Mouse (Mus musculus) CH12.LX (cell line): ENCODE data around the gene Cd83. TPM values are rescaled to one million over a fixed set of nuclear protein-coding genes. Genes with fewer than 3 reads are reported as not detected.

Source experiments
- DNase-seq: peaks from one replicate; pipeline ENCODE4 v3.0.0-alpha.2; 2013; ENCODE audit errors: extremely low read depth
- H3K27ac ChIP-seq: 2 replicates; pipeline ENCODE4 v1.5.1; 2012; ENCODE audit warnings: low read depth, mild to moderate bottlenecking, control low read depth, moderate library complexity; ENCODE audit not compliant: insufficient read depth
- H3K27me3 ChIP-seq: replicated peaks from 2 replicates; pipeline ENCODE3; 2012; ENCODE audit warnings: inconsistent platforms
- H3K36me3 ChIP-seq, 2 experiments: replicated peaks in 1 of 2; 2 replicates each; pipeline versions ENCODE3 to v1.6.1; 2012; ENCODE audit warnings: inconsistent platforms in 1 of 2, low read length in 1 of 2, mild to moderate bottlenecking in 1 of 2, mixed read lengths in 1 of 2, moderate library complexity in 1 of 2; ENCODE audit not compliant: control insufficient read depth in 1 of 2, insufficient read depth in 1 of 2
- H3K4me1 ChIP-seq, 2 experiments: 2 replicates each; pipeline ENCODE4 v1.6.1; 2012; ENCODE audit warnings: inconsistent platforms in 1 of 2, moderate library complexity in 1 of 2; ENCODE audit not compliant: insufficient read depth in 2 of 2, control insufficient read depth in 1 of 2
- H3K4me2 ChIP-seq: 2 replicates; pipeline ENCODE4 v1.6.1; 2012; ENCODE audit warnings: low read depth, mild to moderate bottlenecking, control low read depth; ENCODE audit not compliant: poor library complexity, insufficient read depth, severe bottlenecking
- H3K4me3 ChIP-seq, 3 experiments: fragments of 150-350 bp in 1 of 3; sonication (generic) in 1 of 3; replicated peaks in 1 of 3; 2 replicates each; pipeline versions ENCODE3 to v1.5.1; 2011 to 2012; ENCODE audit warnings: low read depth in 2 of 3, low read length in 2 of 3, mild to moderate bottlenecking in 2 of 3, moderate library complexity in 2 of 3, control low read depth in 1 of 3, improper control_type of control experiment in 1 of 3, inconsistent platforms in 1 of 3, mixed read lengths in 1 of 3; ENCODE audit not compliant: poor library complexity in 1 of 3
- H3K79me2 ChIP-seq: replicated peaks from 2 replicates; pipeline ENCODE4 v1.6.1; 2012; ENCODE audit warnings: mild to moderate bottlenecking, moderate library complexity; ENCODE audit not compliant: control insufficient read depth, poor library complexity, insufficient read depth, severe bottlenecking; ENCODE audit errors: extremely low read depth
- H3K9ac ChIP-seq: 2 replicates; pipeline ENCODE4 v1.6.1; 2012; ENCODE audit warnings: low read depth, mild to moderate bottlenecking, control low read depth, moderate library complexity; ENCODE audit not compliant: insufficient read depth
- H3K9me3 ChIP-seq: replicated peaks from 2 replicates; pipeline ENCODE3; 2012; ENCODE audit warnings: low read length, inconsistent platforms, mixed read lengths
- BHLHE40 ChIP-seq: IDR thresholded peaks from 2 replicates; pipeline ENCODE4 v1.6.1; 2011; ENCODE audit warnings: mild to moderate bottlenecking, low read depth, low read length, improper control_type of control experiment
- CTCF ChIP-seq, 2 experiments: IDR thresholded peaks in 1 of 2; conservative IDR thresholded peaks in 1 of 2; 2 replicates each; pipeline ENCODE4 v1.5.1; 2011 to 2012; ENCODE audit warnings: low read depth in 2 of 2, low read length in 2 of 2, improper control_type of control experiment in 1 of 2, inconsistent platforms in 1 of 2, mild to moderate bottlenecking in 1 of 2, moderate library complexity in 1 of 2
- ELF1 ChIP-seq: IDR thresholded peaks from 2 replicates; pipeline ENCODE4 v1.6.1; 2014; ENCODE audit warnings: low read depth, mild to moderate bottlenecking, inconsistent platforms, low read length, improper control_type of control experiment
- HCFC1 ChIP-seq: IDR thresholded peaks from 2 replicates; pipeline ENCODE4 v1.6.1; 2012; ENCODE audit warnings: low read depth, mild to moderate bottlenecking, inconsistent platforms, low read length, improper control_type of control experiment
- KAT2A ChIP-seq: IDR thresholded peaks from 2 replicates; pipeline ENCODE4 v1.6.1; 2012; ENCODE audit warnings: low read length, improper control_type of control experiment, inconsistent platforms; ENCODE audit not compliant: insufficient replicate concordance
- NELFE ChIP-seq: IDR thresholded peaks from 2 replicates; pipeline ENCODE4 v1.6.1; 2011; ENCODE audit warnings: low read depth, low read length, improper control_type of control experiment
- RCOR1 ChIP-seq: conservative IDR thresholded peaks from 2 replicates; pipeline ENCODE4 v1.6.1; 2012; ENCODE audit warnings: low read depth, mild to moderate bottlenecking, inconsistent platforms, low read length, improper control_type of control experiment
- SMC3 ChIP-seq: IDR thresholded peaks from 2 replicates; pipeline ENCODE4 v1.6.1; 2011; ENCODE audit warnings: low read depth, low read length, improper control_type of control experiment
- USF1 ChIP-seq: IDR thresholded peaks from 2 replicates; pipeline ENCODE4 v1.6.1; 2014; ENCODE audit warnings: low read depth, mild to moderate bottlenecking, inconsistent platforms, low read length, improper control_type of control experiment
- dilution Hi-C: fragments of 300-500 bp; cut with MboI; formaldehyde crosslinking; loops from 2 replicates; pipeline ENCODE4 v1.14.3; 2020; ENCODE audit warnings: low sequenced_read_pairs; ENCODE audit not compliant: extremely low pct_unique_long_range_greater_than_20kb, extremely low pct_ligation_motif_present
- in situ Hi-C: fragments of 300-500 bp; cut with MboI; formaldehyde crosslinking; loops from 3 replicates; pipeline ENCODE4 v1.14.3; 2019; ENCODE audit warnings: low sequenced_read_pairs, low pct_ligation_motif_present, low pct_unique_long_range_greater_than_20kb, mixed read lengths
- polyA plus RNA-seq: library from polyadenylated mRNA; unstranded; fragments of >175 nt; gene quantifications from 2 replicates; pipeline ENCODE4 v1.2.1, GENCODE M21; 2012; ENCODE audit warnings: low read depth; ENCODE audit not compliant: insufficient read length
- total RNA-seq, 2 experiments: library from RNA; depleted of rRNA; stranded (reverse); fragments of 300-350 nt in 1 of 2; fragments of >200 nt in 1 of 2; gene quantifications; 2 replicates each; pipeline ENCODE4 v1.2.3; 2012 to 2014

The Cd83 gene
- total and polyA plus RNA-seq, 3 experiments, result 109 to 298 (median 129) TPM

GRCm38 (mm10) chr13:43813431-43813830 lies 28.9 kb downstream of the Cd83 start:
- in situ Hi-C loops (no loop called here), dilution Hi-C loops (no loop called here)
- H3K9ac ChIP-seq, result no peak overlapping the region
- H3K9me3 ChIP-seq, result peaks cover 5% of the 10 kb centered on the region
- no peak overlapping the region for H3K4me3 ChIP-seq
- H3K79me2 ChIP-seq, result no peaks in the 10 kb centered on the region
- H3K27me3 ChIP-seq, result no peaks in the 10 kb centered on the region
- no peak overlapping the region for H3K27ac ChIP-seq
- DNase-seq, result no peak
- H3K36me3 ChIP-seq, result no peaks in the 10 kb centered on the region
- H3K4me2 ChIP-seq, result no peak overlapping the region
- H3K4me1 ChIP-seq, result no peaks in the 10 kb centered on the region
- TF ChIP-seq CTCF (conservative IDR thresholded peaks at IDR 0.05 in 1 of 2, IDR thresholded peaks at IDR 0.05 in 1 of 2; ENCODE audit: low read depth in 2 of 2, low read length in 2 of 2), result no peak

DNA sequence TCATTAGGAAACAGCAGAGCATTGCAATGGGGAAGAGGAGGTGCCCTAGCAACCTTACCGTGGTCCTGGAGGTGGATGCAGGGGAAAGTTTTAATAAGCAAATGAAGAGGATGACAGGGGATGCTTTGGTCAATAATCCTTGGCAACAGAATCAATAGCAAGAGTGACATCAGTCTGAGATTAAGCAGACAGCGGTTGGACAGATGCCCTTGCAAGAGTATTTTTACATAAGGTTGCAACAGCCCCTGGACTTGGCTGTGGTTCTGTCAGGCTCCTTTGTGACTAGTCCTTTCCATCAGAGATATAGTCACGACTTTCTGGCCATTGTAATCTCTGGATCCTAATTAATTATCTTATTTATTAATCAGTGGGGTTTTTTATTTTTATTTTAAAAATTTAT lies 32.9 kb downstream of the Cd83 start:
- dilution Hi-C loops, result no loop called here
- DNase-seq, result no peak
- H3K9me3 ChIP-seq, result peaks cover 5% of the 10 kb centered on the region
- no peak for TF ChIP-seq ELF1
- no peak for TF ChIP-seq RCOR1
- TF ChIP-seq KAT2A, result no peak
- TF ChIP-seq USF1, result no peak
- no peak for TF ChIP-seq BHLHE40
- peaks cover 3 to 6% of the 10 kb centered on the region in 2 experiments; a peak in 3 of 4 replicates for H3K4me1 ChIP-seq
- no peaks in the 10 kb centered on the region for H3K36me3 ChIP-seq
- no peaks in the 10 kb centered on the region for H3K27me3 ChIP-seq
- in situ Hi-C loops, result no loop called here
- H3K4me3 ChIP-seq, result no peak overlapping the region
- no peaks in the 10 kb centered on the region for H3K79me2 ChIP-seq
- no peak overlapping the region for H3K4me2 ChIP-seq
- no peak overlapping the region for H3K9ac ChIP-seq
- no peak overlapping the region for H3K27ac ChIP-seq

GRCm38 (mm10) chr13:43818307-43819019 lies 33.9 kb downstream of the Cd83 start:
- Histone ChIP-seq H3K9me3 (peaks cover 5% of the 10 kb centered on the region), H3K36me3 (no peaks in the 10 kb centered on the region), H3K27ac (no peak overlapping the region), H3K4me2 (no peak overlapping the region), H3K4me1 (peaks cover 7 to 10% of the 10 kb centered on the region in 2 experiments; a peak in 3 of 4 replicates), H3K9ac (no peak overlapping the region), H3K27me3 (no peaks in the 10 kb centered on the region), H3K4me3 (no peak overlapping the region), H3K79me2 (no peaks in the 10 kb centered on the region)
- TF ChIP-seq HCFC1 (no peak), SMC3 (no peak), NELFE (no peak)
- DNase-seq, result no peak
- in situ Hi-C loops (no loop called here), dilution Hi-C loops (no loop called here)
